Mouse (Mus musculus) midbrain, postnatal 0 days (tissue): ENCODE data around the gene Cdc37. TPM values are rescaled to one million over a fixed set of nuclear protein-coding genes. Genes with fewer than 3 reads are reported as not detected.
A peak's percentile ranks its signal among the peaks of the same experiment; 100 is the strongest.

Experiments used
- ATAC-seq: fragments of 200-750 bp; cut with Nextera tagmentation; 2 replicates; pipeline ENCODE4 v1.8.0; 2017; ENCODE audit warnings: moderate number of reproducible peaks, mild to moderate bottlenecking, moderate TSS enrichment, moderate library complexity; ENCODE audit not compliant: low FRiP score
- DNase-seq: peaks from one replicate; pipeline ENCODE4 v3.0.0-alpha.2; 2015; ENCODE audit warnings: low spot score
- H3K27ac ChIP-seq: fragments of 300-500 bp; sonication (generic); 2 replicates; pipeline ENCODE4 v1.5.1; 2014; ENCODE audit warnings: low read depth, mild to moderate bottlenecking, low read length, mixed read lengths
- H3K27me3 ChIP-seq: fragments of 300-500 bp; sonication (generic); 2 replicates; pipeline ENCODE4 v1.6.1; 2014; ENCODE audit warnings: low read length, control low read depth, mixed read lengths; ENCODE audit not compliant: insufficient read depth
- H3K36me3 ChIP-seq: fragments of 300-500 bp; sonication (generic); 2 replicates; pipeline ENCODE4 v1.6.1; 2014; ENCODE audit warnings: low read length, control low read depth, mixed read lengths; ENCODE audit not compliant: insufficient read depth
- H3K4me1 ChIP-seq: fragments of 300-500 bp; sonication (generic); 2 replicates; pipeline ENCODE4 v1.6.1; 2014; ENCODE audit warnings: mild to moderate bottlenecking, control low read depth, antibody characterized with exemption, low read length, mixed read lengths; ENCODE audit not compliant: insufficient read depth
- H3K4me2 ChIP-seq: fragments of 300-500 bp; sonication (generic); 2 replicates; pipeline ENCODE4 v1.6.1; 2014; ENCODE audit warnings: low read depth, mild to moderate bottlenecking, low read length, mixed read lengths; ENCODE audit not compliant: poor library complexity, severe bottlenecking
- H3K4me3 ChIP-seq: fragments of 300-500 bp; sonication (generic); 2 replicates; pipeline ENCODE4 v1.5.1; 2014; ENCODE audit warnings: low read depth, mild to moderate bottlenecking, low read length, moderate library complexity
- H3K9ac ChIP-seq: fragments of 300-500 bp; sonication (generic); replicated peaks from 2 replicates; pipeline ENCODE4 v1.6.1; 2014; ENCODE audit warnings: mild to moderate bottlenecking, low read length, moderate library complexity, mixed read lengths; ENCODE audit not compliant: poor library complexity, severe bottlenecking
- H3K9me3 ChIP-seq: fragments of 300-500 bp; sonication (generic); 2 replicates; pipeline ENCODE4 v1.6.1; 2016; ENCODE audit warnings: low read length, control low read depth
- CTCF ChIP-seq: IDR thresholded peaks from 2 replicates; pipeline ENCODE4 v1.5.1; 2016; ENCODE audit warnings: antibody characterized with exemption, mild to moderate bottlenecking
- WGBS: fragments of 180-500 bp; shearing (Covaris S2); extraction: QIAGEN DNeasy Blood & Tissue Kit; methylation state at CpG from one replicate; pipeline ENCODE4 v1.1.7; 2014; 5-methylcytosine and 5-hydroxymethylcytosine counted together
- polyA plus RNA-seq: library from polyadenylated mRNA; unstranded; fragments of >200 nt; fragmentation: Nextera tagmentation; extraction: Ambion mirVana; gene quantifications from 2 replicates; pipeline ENCODE4 v1.2.1, GENCODE M21; 2015
- total RNA-seq: library from RNA; depleted of rRNA; stranded (reverse); fragments of >200 nt; gene quantifications from 2 replicates; pipeline ENCODE4 v1.2.3, GENCODE M21; 2014

The Cdc37 gene
- total and polyA plus RNA-seq, 2 experiments from 2014 or later = 37.7 to 179 TPM

DNA sequence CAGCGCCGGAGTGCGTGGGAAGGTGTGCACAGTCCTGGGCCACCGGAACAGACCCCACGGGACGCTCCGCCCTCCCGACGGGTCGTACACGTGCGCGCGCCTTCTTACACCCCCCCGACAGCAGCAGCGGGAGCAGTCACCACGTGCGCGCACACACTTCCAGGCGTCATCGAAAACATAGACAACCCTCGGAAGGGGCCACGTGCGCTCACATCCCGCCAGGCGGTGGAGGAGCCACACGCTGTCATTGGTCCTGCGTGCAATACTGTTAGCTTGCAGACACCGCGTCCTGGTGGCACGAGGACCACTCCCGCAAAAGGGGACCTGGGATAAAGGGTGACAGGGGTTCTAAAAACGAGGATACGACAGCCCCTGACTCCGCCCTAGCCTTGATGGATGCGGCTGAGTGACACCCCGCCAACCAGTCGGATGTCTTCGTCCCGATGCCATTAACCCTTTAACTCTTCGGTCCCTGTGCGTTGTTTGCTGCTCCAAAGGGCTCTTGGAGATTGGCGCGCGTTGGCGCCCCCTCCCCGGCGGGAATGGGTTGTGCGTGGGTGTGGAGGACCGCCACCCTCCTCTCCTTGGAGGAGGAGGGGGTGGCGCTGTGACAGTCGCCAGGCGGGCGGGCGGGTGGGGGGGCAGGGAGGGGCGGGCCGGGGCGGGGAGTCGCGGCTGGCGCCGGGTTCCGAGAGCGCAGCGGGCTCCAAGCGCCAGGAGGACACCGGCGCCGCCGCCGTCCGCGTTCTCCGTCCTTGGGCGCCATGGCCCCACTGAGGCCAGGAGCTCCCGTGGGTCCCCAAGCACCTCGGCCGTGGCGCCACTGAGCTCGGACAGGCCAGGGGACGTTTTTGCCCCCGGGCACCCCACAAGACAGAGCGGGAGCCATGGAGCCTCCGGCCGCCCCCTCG, 15.5 kb upstream of the Cdc37 start, which contains the start of gene Pde4a:
Pde4a (plus strand) TSS at position 674 of the 911 bp plus-strand sequence.
- Histone ChIP-seq H3K27me3 (peaks cover 50% of the 10 kb centered on the region), H3K9me3 (no peaks in the 10 kb centered on the region), H3K36me3 (no peaks in the 10 kb centered on the region), H3K4me2 (peak within 1 kb of the TSS; percentile 67), H3K4me3 (peak within 1 kb of the TSS; percentile 55), H3K9ac (peak within 1 kb of the TSS; percentile 62), H3K27ac (no peak within 1 kb of the TSS), H3K4me1 (peaks cover 3% of the 10 kb centered on the region; the same call in 1 of the 2 replicates)
- TF ChIP-seq CTCF = peak; percentile 28
- ATAC-seq (peak; percentile 59), DNase-seq (peak; percentile 75)
- 1% methylated on average over 59 of the region's 86 CpGs for WGBS

DNA sequence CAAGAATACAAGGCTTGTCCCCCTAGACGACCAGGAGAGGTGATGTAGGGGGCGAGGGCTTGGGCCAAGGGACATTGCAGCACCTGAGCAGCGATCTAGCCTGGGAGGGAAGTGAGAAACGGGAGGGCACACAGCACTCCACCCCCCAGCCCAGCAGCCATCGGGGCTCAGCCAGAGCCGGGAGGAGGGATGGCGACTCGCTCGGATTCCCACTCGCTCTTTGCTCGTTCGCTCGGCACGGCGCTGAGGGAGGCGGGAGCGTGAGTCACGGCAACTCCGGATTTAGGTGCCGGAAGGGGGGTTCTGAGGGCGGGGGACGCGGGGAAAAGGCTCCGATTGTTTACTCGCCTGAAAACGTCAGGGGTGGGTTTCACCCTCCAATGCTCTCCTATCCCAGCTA, 14.3 kb upstream of the Cdc37 start:
- peak overlapping the region; percentile 67 for H3K4me2 ChIP-seq
- H3K36me3 ChIP-seq = no peaks in the 10 kb centered on the region
- no peak for TF ChIP-seq CTCF
- DNase-seq (no peak), ATAC-seq (no peak)
- peaks cover 3% of the 10 kb centered on the region; the same call in 1 of the 2 replicates for H3K4me1 ChIP-seq
- no peak overlapping the region for H3K27ac ChIP-seq
- no peaks in the 10 kb centered on the region for H3K9me3 ChIP-seq
- peaks cover 50% of the 10 kb centered on the region for H3K27me3 ChIP-seq
- H3K4me3 ChIP-seq = peak overlapping the region; percentile 55; the same call in 1 of the 2 replicates
- WGBS = 1% methylated on average over 26 of the region's 26 CpGs
- H3K9ac ChIP-seq = no peak overlapping the region

DNA sequence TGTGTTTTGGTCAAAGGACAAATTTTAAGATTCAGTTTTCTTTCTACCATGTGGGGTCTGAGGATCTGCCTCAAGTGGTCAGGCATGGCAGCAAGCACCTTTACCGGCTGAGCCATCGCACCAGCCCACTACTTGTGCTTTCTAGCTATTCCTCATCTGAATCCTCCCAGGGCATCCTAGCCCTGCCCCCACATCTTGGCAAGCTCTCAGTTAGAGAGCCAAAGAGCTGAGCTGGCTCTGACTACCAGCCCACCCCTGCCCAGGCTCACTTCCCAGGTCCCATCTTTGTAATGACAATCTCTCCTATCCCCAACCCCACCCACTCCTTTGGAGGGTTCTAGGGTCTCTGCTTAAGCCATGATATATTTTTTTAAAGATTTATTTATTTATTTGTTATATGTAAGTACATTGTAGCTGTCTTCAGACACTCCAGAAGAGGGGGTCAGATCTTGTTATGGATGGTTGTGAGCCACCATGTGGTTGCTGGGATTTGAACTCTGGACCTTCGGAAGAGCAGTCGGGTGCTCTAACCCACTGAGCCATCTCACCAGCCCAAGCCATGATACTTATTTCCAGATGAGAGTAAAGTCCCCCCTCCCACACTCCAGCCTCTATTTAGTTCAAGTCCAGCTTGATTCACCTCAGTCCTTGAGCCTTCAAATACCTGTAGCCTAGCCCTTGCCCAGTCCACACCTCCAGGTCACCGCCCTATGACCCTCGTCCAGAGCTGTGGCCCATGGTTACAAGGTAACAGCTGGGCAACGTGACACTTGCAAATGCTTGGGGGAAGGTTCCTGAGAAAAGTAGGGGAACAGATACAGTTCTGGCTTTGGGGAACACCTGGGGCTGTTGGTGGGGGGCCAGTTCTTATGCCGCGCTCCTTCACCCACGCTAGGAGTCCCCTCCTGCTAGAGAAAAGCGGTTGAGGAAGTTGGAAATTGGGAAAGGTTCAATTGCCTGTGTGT, 13.6 kb upstream of the Cdc37 start:
- no peak overlapping the region for H3K4me2 ChIP-seq
- no peak for ATAC-seq
- H3K4me1 ChIP-seq = peaks cover 3% of the 10 kb centered on the region; the same call in 1 of the 2 replicates
- H3K36me3 ChIP-seq = no peaks in the 10 kb centered on the region
- H3K27ac ChIP-seq = no peak overlapping the region
- no peak overlapping the region for H3K4me3 ChIP-seq
- 38% methylated on average over 11 of the region's 11 CpGs for WGBS
- no peak overlapping the region for H3K9ac ChIP-seq
- H3K9me3 ChIP-seq = no peaks in the 10 kb centered on the region
- no peak for TF ChIP-seq CTCF
- peak; percentile 39 for DNase-seq
- peaks cover 49% of the 10 kb centered on the region for H3K27me3 ChIP-seq

DNA sequence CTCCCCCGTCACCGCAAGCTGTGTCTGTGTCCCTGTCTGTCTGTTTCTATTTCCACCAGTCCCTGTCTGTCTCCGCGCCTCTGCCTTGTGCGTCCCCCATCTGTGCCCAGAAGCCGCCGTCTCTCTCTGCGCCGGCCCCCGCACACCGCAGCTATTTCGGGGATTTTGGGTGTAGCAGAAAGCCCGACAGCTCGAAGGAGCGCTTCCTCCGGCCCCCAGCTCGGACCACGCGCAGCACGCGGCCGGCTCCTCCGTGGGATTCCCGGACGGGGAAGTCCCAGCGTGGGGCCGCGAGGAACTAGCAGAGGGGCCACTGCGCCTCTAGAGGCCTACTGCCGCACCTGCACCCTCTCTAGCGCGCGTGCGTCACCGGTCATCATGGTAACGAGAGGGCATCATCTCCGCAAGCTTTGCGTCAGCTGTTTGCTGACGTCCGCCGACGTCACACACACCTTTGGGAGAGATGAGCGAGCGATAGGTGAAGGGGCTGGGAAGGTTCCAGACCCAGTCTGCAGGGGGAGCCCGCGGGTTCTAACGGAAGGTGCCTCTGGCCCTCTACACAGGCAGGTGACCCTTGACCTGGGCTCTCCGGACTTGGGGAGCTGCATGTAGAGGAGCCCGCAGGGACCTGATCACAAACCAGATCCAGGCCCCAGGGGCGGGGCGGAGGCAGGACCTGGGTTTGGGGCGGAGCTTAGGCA, 11.6 kb upstream of the Cdc37 start:
- H3K9me3 ChIP-seq = 0 out of 2 replicates have a peak, but pooled peaks cover 6% of the 10 kb centered on the region
- H3K36me3 ChIP-seq = no peaks in the 10 kb centered on the region
- H3K27ac ChIP-seq = no peak overlapping the region
- under 1% methylated on average over 52 of the region's 52 CpGs for WGBS
- peak overlapping the region; percentile 42; the same call in 1 of the 2 replicates for H3K9ac ChIP-seq
- H3K4me2 ChIP-seq = peak overlapping the region; percentile 56
- peak overlapping the region; percentile 42 for H3K4me3 ChIP-seq
- H3K27me3 ChIP-seq = peaks cover 34% of the 10 kb centered on the region
- DNase-seq = peak; percentile 90
- peak; percentile 57 for ATAC-seq
- TF ChIP-seq CTCF = peak; percentile 93
- H3K4me1 ChIP-seq = peaks cover 3% of the 10 kb centered on the region; the same call in 1 of the 2 replicates

DNA sequence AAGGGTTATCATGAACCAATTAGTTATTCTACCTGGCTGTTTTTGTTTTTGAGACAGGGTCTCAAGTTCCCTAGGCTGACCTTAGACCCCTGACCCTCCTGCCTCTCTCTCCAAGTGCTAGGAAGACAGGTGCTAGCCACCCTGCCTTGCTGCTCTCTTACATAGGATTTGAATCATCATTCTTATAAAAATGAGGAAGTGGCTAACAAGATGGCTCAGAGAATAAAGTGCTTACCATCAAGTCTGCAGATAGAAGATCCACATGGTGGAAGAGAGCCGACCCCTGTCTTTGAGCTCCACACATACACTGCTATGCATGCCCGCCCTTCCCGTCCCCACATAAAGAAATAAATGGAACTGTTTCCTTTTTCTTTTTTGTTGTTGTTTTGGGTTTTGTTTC, 5.0 kb upstream of the Cdc37 start:
- no peak overlapping the region for H3K4me3 ChIP-seq
- DNase-seq (no peak), ATAC-seq (no peak)
- H3K27me3 ChIP-seq = peaks cover 4% of the 10 kb centered on the region; the same call in 1 of the 2 replicates
- H3K4me1 ChIP-seq = no peaks in the 10 kb centered on the region
- H3K4me2 ChIP-seq = no peak overlapping the region
- H3K9ac ChIP-seq = no peak overlapping the region
- 90% methylated on average over 3 of the region's 3 CpGs for WGBS
- H3K36me3 ChIP-seq = no peaks in the 10 kb centered on the region
- 0 out of 2 replicates have a peak, but pooled peaks cover 6% of the 10 kb centered on the region for H3K9me3 ChIP-seq
- TF ChIP-seq CTCF = no peak
- H3K27ac ChIP-seq = no peak overlapping the region
